Mouse (Mus musculus) gastrocnemius, postnatal 14 days (tissue): ENCODE results near the gene Gne. TPM values are rescaled to one million over a fixed set of nuclear protein-coding genes. Genes with fewer than 3 reads are reported as not detected.

ENCODE experiments used
- DNase-seq: peaks from one replicate; pipeline ENCODE4 v3.0.0; 2021; ENCODE audit warnings: mixed read lengths
- intact Hi-C: fragments of 180-260 bp; cut with DNase I; formaldehyde crosslinking; loops from one replicate; pipeline ENCODE4 v1.15.1; 2025; ENCODE audit warnings: low total_unique reads
- total RNA-seq, 2 experiments: library from RNA; stranded (reverse); gene quantifications; 2 replicates each; pipeline ENCODE4 v1.2.3; 2021

The Gne gene
- total RNA-seq, 2 experiments from 2014 or later: 12.4 to 13.0 TPM

DNA sequence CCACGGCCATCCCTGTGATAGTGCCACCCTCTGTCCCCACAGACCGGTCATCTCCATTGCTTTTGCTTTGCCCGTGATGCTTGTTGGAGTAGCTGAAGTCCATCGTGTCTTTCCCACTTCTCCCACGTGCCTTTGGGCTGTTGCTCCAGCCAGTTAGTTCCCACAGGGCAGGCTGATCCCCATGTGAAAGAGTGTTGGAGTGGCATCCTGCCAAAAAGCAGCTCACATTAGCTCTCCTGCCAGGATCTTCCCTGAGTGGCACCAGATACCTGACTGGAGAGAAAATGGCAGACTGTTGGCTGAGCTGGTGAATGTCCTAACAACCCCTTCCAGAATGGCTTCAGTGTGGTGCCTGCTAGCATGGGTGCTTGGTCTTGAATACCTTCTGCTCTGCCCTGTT lies 52.5 kb downstream of the Gne start:
- no peak for DNase-seq
- intact Hi-C loops: no loop called here

- peak; percentile 42 for DNase-seq
- intact Hi-C loops: no loop called here
Observed at GRCm38 (mm10) chr4:44029661-44030066, 54.3 kb downstream of the Gne start.

- intact Hi-C loops: no loop called here
- DNase-seq: no peak
Observed at GRCm38 (mm10) chr4:44028303-44029135, 55.5 kb downstream of the Gne start.

GRCm38 (mm10) chr4:44025570-44025969 lies 58.4 kb downstream of the Gne start:
- intact Hi-C loops: no loop called here
- no peak for DNase-seq

DNA sequence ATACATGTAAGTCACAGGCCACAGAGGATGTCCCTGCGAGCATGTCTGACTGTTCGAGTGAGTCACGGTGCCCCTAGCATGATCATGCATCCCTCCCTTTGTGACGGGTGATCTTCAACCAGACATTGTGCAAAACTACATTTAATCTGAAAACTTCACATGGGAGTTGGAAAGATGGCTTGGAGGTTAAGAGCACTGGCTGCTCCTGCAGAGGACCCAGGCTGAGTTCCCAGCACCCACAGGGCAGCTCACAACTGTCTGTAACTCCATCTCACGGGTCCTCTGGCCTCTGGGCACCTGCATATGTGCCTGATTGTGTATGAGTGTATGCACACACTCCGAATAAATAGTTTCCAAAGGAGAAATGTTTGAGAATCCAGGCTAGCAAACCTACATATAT lies 59.7 kb downstream of the Gne start:
- intact Hi-C loops: no loop called here

DNA sequence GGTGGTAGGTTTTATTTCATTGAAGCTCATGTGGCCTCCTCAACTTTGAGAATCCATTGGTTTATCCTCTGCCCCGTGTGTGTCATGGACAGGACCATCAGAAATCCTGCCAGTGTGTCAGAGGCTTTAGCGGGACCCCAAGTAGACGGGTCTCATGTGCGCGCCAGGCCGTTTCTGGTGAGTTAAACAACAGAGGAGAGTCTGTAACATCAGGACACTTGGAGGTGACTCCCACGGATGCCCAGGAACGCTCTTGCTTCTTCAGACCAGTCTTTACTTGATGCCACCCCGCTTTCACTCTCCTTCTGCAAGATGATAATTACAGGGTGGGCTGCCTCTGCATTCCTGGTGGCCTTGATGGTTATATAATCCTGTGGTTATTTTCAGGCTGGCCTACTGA lies 60.3 kb downstream of the Gne start:
- intact Hi-C loops: no loop called here

More for the DNA sequence above, 59.7 kb downstream of the Gne start:
- no peak for DNase-seq

DNA sequence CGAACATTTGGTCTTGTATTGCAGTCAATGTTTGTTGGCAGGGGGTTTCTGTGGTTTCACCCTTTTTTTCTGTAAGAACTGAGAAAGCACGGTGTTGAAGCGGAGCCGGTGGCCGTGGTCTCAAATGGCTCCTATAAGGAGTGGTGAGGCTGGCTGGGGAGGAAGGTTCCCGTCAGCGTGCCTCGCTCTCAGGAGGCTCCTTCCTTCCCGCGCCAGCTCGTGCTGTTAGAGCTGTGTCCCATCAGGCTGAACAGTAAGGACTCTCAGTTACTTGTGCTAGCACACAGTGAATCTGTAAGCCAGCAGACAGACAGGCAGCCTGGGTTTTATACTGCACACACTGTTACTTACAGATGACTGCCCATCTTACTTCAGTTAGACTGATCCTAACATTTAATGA lies 61.2 kb downstream of the Gne start:
- intact Hi-C loops: no loop called here
- DNase-seq: no peak

More for the DNA sequence above, 60.3 kb downstream of the Gne start:
- no peak for DNase-seq

GRCm38 (mm10) chr4:44022323-44022722 lies 61.7 kb downstream of the Gne start:
- intact Hi-C loops: no loop called here
- no peak for DNase-seq

DNA sequence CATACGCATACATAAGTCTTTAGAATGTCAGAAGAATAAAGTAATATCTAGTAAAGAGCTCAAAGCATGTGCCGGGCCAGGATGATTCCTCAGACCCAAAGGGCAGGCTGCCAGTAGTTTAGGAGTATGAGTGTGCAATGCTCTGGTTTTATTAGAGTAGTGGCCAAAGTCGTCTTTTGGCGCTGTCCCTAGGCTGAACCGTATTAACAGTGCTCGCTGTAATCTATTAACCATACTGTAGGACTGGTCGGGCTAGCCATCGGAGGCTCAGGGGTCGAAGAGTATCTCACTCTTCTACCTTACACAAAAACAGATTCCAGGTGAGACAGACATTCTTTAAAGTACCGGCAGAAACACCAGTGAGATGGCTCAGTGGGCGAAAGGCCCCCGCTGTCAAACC lies 67.2 kb downstream of the Gne start:
- no peak for DNase-seq
- intact Hi-C loops: no loop called here

- intact Hi-C loops: no loop called here
- no peak for DNase-seq
Observed at GRCm38 (mm10) chr4:44016071-44016470, 67.9 kb downstream of the Gne start.

- intact Hi-C loops: no loop called here
- DNase-seq: no peak
Observed at GRCm38 (mm10) chr4:44013391-44014070, 70.4 kb downstream of the Gne start.

GRCm38 (mm10) chr4:44012376-44013367 lies 71.3 kb downstream of the Gne start:
- DNase-seq: peak; percentile 92
- intact Hi-C loops: no loop called here

- intact Hi-C loops: no loop called here
- no peak for DNase-seq
Observed at GRCm38 (mm10) chr4:44011799-44012198, 72.2 kb downstream of the Gne start.

DNA sequence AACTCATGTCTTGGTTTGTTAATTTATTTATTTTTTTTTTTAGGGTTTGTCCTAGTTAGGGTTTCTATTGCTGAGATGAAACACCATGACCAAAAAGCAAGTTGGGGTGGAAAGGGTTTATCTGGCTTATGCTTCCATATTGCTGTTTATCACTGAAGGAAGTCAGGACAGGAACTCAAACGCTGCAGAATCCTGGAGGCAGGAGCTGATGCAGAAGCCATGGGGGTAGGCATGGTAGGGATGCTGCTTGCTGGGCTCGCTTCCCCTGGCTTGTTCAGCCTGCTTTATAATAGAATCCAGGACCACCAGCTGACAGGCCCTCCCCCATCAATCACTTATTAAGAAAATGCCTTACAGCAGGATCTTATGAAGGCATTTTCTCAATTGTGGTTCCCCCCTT lies 73.1 kb downstream of the Gne start:
- no peak for DNase-seq
- intact Hi-C loops: no loop called here

DNA sequence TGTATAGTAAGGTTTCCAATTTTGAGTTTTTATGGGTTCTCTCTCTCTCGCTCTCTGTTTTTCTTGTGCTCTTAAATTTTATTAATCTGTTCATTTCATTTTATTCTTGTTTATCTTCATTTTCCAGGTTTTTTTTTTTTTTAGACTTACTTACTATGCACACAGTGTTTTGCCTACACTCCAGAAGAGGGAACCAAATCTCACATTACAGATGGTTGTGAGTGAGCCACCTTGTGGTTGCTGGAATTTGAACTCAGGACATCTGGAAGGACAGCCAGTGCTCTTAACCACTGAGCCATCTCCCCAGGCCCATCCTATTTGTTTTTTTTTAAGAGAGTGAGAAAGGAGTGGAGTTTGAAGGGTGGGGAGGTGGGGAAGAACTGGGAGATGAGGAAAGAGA lies 73.8 kb downstream of the Gne start:
- DNase-seq: no peak
- intact Hi-C loops: no loop called here

DNA sequence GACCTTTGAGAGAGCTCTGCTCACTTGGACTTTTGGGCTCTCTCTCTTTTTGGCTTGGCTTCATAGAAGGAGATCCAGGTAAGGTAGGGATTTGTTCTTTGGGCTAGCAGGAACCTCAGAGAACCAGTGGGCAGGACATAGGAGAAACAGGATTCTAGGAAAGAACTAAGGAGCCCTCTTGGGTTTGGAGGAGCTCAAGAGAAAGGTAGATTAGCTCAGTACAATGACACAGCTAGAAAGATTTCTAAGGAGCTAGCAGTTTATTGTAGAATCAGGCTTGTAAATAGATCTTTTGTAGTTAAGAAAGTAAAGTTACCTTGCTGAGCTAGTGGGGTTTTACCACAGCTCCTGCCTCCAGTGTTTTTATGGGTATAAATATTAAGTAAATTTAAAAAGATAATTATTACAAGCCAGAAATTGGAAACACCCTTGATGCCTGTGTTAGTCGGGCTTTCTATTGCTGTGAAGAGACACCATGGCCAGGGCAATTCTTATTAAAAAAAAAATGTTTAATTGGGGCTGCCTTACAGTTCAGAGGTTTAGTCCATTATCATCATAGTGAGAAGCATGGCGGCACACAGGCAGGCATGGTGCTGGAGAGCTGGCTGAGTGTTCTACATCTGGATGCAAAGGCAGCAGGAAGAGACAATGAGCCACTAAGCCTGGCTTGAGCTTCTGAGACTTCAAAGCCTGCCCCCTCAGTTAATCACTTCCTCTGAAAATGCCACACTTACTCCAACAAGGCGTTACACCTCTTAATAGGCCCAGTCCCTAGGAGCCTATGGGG lies 79.2 kb downstream of the Gne start:
- no peak for DNase-seq
- intact Hi-C loops: no loop called here

- DNase-seq: no peak
- intact Hi-C loops: no loop called here
Observed at GRCm38 (mm10) chr4:44004126-44004525, 79.9 kb downstream of the Gne start, which contains the start of gene Clta. TSS of gene Clta (plus strand) at chr4:44004452.

DNA sequence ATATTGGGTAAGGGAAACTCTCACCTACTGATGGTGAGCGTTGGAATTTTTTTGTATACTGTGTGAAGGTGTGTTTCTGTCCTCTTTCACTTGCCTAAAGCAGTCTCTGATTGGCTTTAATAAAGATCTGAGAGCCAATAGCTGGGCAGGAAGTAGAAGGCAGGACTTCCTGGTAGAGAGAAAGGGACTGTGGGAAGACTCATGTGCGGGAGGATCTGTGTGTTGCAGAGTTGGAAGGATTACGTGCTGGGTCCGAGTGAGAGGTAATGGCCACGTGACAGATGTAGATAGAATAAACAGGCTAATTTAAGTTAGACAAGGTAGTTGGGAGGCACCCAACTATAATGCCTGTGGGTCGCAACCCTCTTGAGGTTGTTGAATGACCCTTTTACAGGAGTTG lies 80.4 kb downstream of the Gne start:
- intact Hi-C loops: no loop called here
- DNase-seq: no peak

DNA sequence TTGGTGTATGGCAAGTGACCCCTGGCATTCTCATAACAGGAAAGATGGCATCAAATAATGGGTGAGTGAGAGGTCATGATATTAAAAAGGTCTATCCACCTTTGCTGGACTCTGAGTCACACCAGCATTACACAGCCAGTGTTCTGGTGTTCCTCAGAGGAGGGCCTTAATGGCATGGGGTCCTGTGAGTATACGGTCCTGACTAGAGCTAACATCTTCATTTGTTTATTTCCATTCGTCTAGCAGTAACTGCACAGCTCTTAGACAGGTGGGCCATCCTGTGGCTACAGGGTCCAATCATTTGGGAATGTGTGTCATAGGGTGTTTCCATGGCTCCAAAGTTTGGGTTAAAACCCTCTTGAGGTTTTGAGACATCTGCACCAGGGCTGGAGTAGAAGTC lies 89.6 kb downstream of the Gne start:
- DNase-seq: no peak
- intact Hi-C loops: no loop called here
